Mouse (Mus musculus) embryonic facial prominence, embryonic 11.5 days (tissue): ENCODE results near the gene 4930564D02Rik. TPM values are rescaled to one million over a fixed set of nuclear protein-coding genes. Genes with fewer than 3 reads are reported as not detected.

Experiments used
- ATAC-seq: fragments of 200-750 bp; cut with Nextera tagmentation; replicated peaks from 2 replicates; pipeline ENCODE4 v1.8.0; 2017; ENCODE audit warnings: low read depth; ENCODE audit not compliant: insufficient number of reproducible peaks, low FRiP score, low TSS enrichment
- DNase-seq: peaks from one replicate; pipeline ENCODE4 v3.0.0-alpha.2; 2015; ENCODE audit warnings: low spot score
- H3K27ac ChIP-seq: fragments of 300-500 bp; sonication (generic); replicated peaks from 2 replicates; pipeline ENCODE4 v1.5.1; 2014; ENCODE audit warnings: mild to moderate bottlenecking, low read depth, low read length, control low read depth
- H3K27me3 ChIP-seq: fragments of 300-500 bp; sonication (generic); 2 replicates; pipeline ENCODE4 v1.6.1; 2014; ENCODE audit warnings: mild to moderate bottlenecking, low read length, moderate library complexity, mixed read lengths; ENCODE audit not compliant: control insufficient read depth, insufficient read depth
- H3K36me3 ChIP-seq: fragments of 300-500 bp; sonication (generic); replicated peaks from 2 replicates; pipeline ENCODE4 v1.6.1; 2014; ENCODE audit warnings: low read depth, mild to moderate bottlenecking, low read length, moderate library complexity, mixed read lengths; ENCODE audit not compliant: control insufficient read depth, insufficient read depth
- H3K4me1 ChIP-seq: fragments of 300-500 bp; sonication (generic); 2 replicates; pipeline ENCODE4 v1.6.1; 2014; ENCODE audit warnings: low read length, mixed read lengths; ENCODE audit not compliant: control insufficient read depth, insufficient read depth
- H3K4me2 ChIP-seq: fragments of 300-500 bp; sonication (generic); 2 replicates; pipeline ENCODE4 v1.6.1; 2014; ENCODE audit warnings: low read depth, mild to moderate bottlenecking, control low read depth, low read length, moderate library complexity
- H3K4me3 ChIP-seq: fragments of 300-500 bp; sonication (generic); 2 replicates; pipeline ENCODE4 v1.5.1; 2014; ENCODE audit warnings: low read depth, low read length, control low read depth
- H3K9ac ChIP-seq: fragments of 300-500 bp; sonication (generic); replicated peaks from 2 replicates; pipeline ENCODE4 v1.6.1; 2014; ENCODE audit warnings: mild to moderate bottlenecking, control low read depth, low read length
- H3K9me3 ChIP-seq: fragments of 300-500 bp; sonication (generic); replicated peaks from 2 replicates; pipeline ENCODE4 v1.6.1; 2016; ENCODE audit warnings: mild to moderate bottlenecking, low read length, inconsistent platforms, mixed read lengths; ENCODE audit not compliant: control insufficient read depth
- WGBS: fragments of 180-500 bp; shearing (Covaris S2); extraction: QIAGEN DNeasy Blood & Tissue Kit; methylation state at CpG from one replicate; pipeline ENCODE4 v1.1.7; 2014; 5-methylcytosine and 5-hydroxymethylcytosine counted together
- polyA plus RNA-seq: library from polyadenylated mRNA; unstranded; fragments of >200 nt; fragmentation: Nextera tagmentation; extraction: Ambion mirVana; gene quantifications from 2 replicates; pipeline ENCODE4 v1.2.1, GENCODE M21; 2014

Gene 4930564D02Rik
- polyA plus RNA-seq, 1 experiment from 2014 or later, result not detected

DNA sequence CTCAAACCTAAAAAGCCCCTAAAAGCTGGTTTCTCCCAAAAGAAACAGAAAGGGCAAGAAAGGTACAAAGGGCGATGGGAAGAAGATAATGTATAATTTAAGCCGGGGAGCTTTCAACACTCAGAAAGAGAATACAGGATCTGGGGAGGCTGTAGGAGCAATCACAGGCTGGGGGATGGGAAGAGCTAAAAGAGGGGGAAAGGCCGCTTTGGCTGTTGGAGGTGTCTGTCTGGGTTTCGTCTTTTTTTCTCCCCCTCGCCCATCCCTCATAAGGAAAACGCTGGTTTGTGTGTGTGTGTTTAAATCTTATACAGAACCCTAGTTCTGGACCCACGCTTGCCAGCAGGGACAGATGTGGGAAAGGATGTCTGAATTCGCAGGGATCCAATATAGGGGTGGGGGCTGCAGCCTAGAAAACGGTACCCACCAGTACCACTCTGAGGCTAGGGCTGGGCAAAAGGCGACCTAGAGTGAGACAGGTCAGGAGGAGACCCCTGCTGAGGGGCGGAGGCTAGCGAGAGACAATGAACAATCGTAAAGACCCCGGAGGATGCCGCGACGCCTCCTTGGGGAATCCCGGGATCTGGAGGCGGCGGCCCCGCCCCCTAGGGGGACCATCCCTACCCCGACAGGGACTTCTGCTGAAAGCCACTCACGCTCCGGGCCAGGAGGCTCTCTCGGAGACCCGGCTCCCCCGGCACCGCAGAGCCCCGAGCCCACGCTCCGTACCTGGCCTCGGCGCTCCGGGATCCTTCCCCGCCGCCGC is 14.3 kb upstream of the 4930564D02Rik start:
- Histone ChIP-seq H3K4me3 (peak overlapping the region; percentile 89), H3K4me1 (no peaks in the 10 kb centered on the region; the same call in 1 of the 2 replicates), H3K9ac (peak overlapping the region; percentile 90), H3K36me3 (no peaks in the 10 kb centered on the region), H3K27ac (peak overlapping the region; percentile 59; the same call in 1 of the 2 replicates), H3K4me2 (peak overlapping the region; percentile 76), H3K27me3 (no peaks in the 10 kb centered on the region), H3K9me3 (no peaks in the 10 kb centered on the region)
- ATAC-seq, result peak; percentile 76; the same call in 1 of the 2 replicates
- under 1% methylated on average over 33 of the region's 37 CpGs for WGBS
- peak; percentile 36 for DNase-seq

- ATAC-seq (peak; percentile 98), DNase-seq (peak; percentile 99)
- WGBS, result 3% methylated on average over 29 of the region's 31 CpGs
- Histone ChIP-seq H3K27ac (peak within 1 kb of the TSS; percentile 59; the same call in 1 of the 2 replicates), H3K27me3 (no peaks in the 10 kb centered on the region), H3K4me1 (no peaks in the 10 kb centered on the region; the same call in 1 of the 2 replicates), H3K4me2 (peak within 1 kb of the TSS; percentile 76), H3K9ac (peak within 1 kb of the TSS; percentile 90), H3K36me3 (no peaks in the 10 kb centered on the region), H3K4me3 (peak within 1 kb of the TSS; percentile 89), H3K9me3 (no peaks in the 10 kb centered on the region)
Measured at GRCm38 (mm10) chr3:105052937-105053697, 13.5 kb upstream of the 4930564D02Rik start, which contains the start of gene Cttnbp2nl. Cttnbp2nl (minus strand) TSS chr3:105053146.

DNA sequence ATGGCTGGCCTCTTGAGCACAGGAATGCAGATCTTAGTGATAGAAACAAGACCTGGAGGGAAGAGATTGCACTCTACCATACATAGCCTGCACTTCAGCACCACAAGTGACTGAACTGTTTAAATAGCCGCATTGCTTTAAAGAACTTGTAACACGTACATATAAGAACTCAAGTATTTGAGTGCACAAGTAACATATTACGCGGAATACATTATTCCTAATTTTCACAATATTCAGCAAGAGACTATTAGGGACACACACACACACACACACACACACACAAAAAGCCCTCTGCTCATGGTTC is 13.0 kb upstream of the 4930564D02Rik start:
- H3K27me3 ChIP-seq, result no peaks in the 10 kb centered on the region
- 69% methylated on average over 4 of the region's 4 CpGs for WGBS
- H3K36me3 ChIP-seq, result no peaks in the 10 kb centered on the region
- ATAC-seq (no peak), DNase-seq (no peak)
- H3K9ac ChIP-seq, result peak overlapping the region; percentile 57
- H3K4me1 ChIP-seq, result no peaks in the 10 kb centered on the region; the same call in 1 of the 2 replicates
- peak overlapping the region; percentile 89 for H3K4me3 ChIP-seq
- peak overlapping the region; percentile 58 for H3K4me2 ChIP-seq
- H3K27ac ChIP-seq, result no peak overlapping the region
- H3K9me3 ChIP-seq, result no peaks in the 10 kb centered on the region

GRCm38 (mm10) chr3:105054952-105055351 is 11.7 kb upstream of the 4930564D02Rik start:
- WGBS, result 69% methylated on average over 7 of the region's 7 CpGs
- H3K9me3 ChIP-seq, result no peaks in the 10 kb centered on the region
- ATAC-seq, result no peak

GRCm38 (mm10) chr3:105055666-105056065 is 11.0 kb upstream of the 4930564D02Rik start:
- WGBS, result 77% methylated on average over 4 of the region's 4 CpGs
- H3K27me3 ChIP-seq, result no peaks in the 10 kb centered on the region
- H3K9me3 ChIP-seq, result no peaks in the 10 kb centered on the region
- no peak overlapping the region for H3K4me2 ChIP-seq
- H3K9ac ChIP-seq, result no peak overlapping the region
- no peak overlapping the region for H3K4me3 ChIP-seq
- H3K36me3 ChIP-seq, result no peaks in the 10 kb centered on the region
- ATAC-seq (no peak), DNase-seq (no peak)
- no peaks in the 10 kb centered on the region; the same call in 1 of the 2 replicates for H3K4me1 ChIP-seq
- no peak overlapping the region for H3K27ac ChIP-seq

More at GRCm38 (mm10) chr3:105054952-105055351, 11.7 kb upstream of the 4930564D02Rik start:
- DNase-seq, result no peak
- Histone ChIP-seq H3K27ac (no peak overlapping the region), H3K27me3 (no peaks in the 10 kb centered on the region), H3K36me3 (no peaks in the 10 kb centered on the region), H3K4me2 (no peak overlapping the region), H3K9ac (no peak overlapping the region), H3K4me1 (no peaks in the 10 kb centered on the region; the same call in 1 of the 2 replicates), H3K4me3 (no peak overlapping the region)

- no peak overlapping the region for H3K27ac ChIP-seq
- 16% methylated on average over 25 of the region's 25 CpGs for WGBS
Measured at GRCm38 (mm10) chr3:105058627-105059513, 7.8 kb upstream of the 4930564D02Rik start.

GRCm38 (mm10) chr3:105059911-105060310 is 6.7 kb upstream of the 4930564D02Rik start:
- H3K27me3 ChIP-seq, result no peaks in the 10 kb centered on the region
- no peak overlapping the region for H3K4me2 ChIP-seq
- WGBS, result 59% methylated on average over 7 of the region's 7 CpGs
- H3K9me3 ChIP-seq, result no peaks in the 10 kb centered on the region
- H3K27ac ChIP-seq, result no peak overlapping the region
- no peak for ATAC-seq
- no peaks in the 10 kb centered on the region for H3K36me3 ChIP-seq
- no peaks in the 10 kb centered on the region; the same call in 1 of the 2 replicates for H3K4me1 ChIP-seq
- no peak overlapping the region for H3K9ac ChIP-seq
- no peak overlapping the region for H3K4me3 ChIP-seq
- DNase-seq, result no peak

More at GRCm38 (mm10) chr3:105058627-105059513, 7.8 kb upstream of the 4930564D02Rik start:
- Histone ChIP-seq H3K9me3 (no peaks in the 10 kb centered on the region), H3K9ac (peak overlapping the region; percentile 35; the same call in 1 of the 2 replicates), H3K4me1 (no peaks in the 10 kb centered on the region; the same call in 1 of the 2 replicates), H3K4me2 (peak overlapping the region; percentile 1; the same call in 1 of the 2 replicates), H3K36me3 (no peaks in the 10 kb centered on the region), H3K27me3 (no peaks in the 10 kb centered on the region), H3K4me3 (no peak overlapping the region)
- DNase-seq, result peak; percentile 94
- ATAC-seq, result no peak
